Mouse (Mus musculus) MEL (cell line): ENCODE measurements around the gene Fgd2. TPM values are rescaled to one million over a fixed set of nuclear protein-coding genes. Genes with fewer than 3 reads are reported as not detected.

Source experiments
- DNase-seq: peaks from one replicate; pipeline ENCODE4 v3.0.0; 2011; ENCODE audit warnings: low read depth, low spot score
- H3K27ac ChIP-seq: 2 replicates; pipeline ENCODE4 v1.5.1; 2012; ENCODE audit warnings: low read depth, mild to moderate bottlenecking, control low read depth, low read length, moderate library complexity; ENCODE audit not compliant: control insufficient read depth
- H3K27me3 ChIP-seq, 2 experiments: fragments of 150-350 bp in 1 of 2; sonication (generic) in 1 of 2; 2 replicates each; pipeline ENCODE4 v1.6.1; 2012; ENCODE audit warnings: low read length in 2 of 2, mild to moderate bottlenecking in 2 of 2, improper control_type of control experiment in 1 of 2, moderate library complexity in 1 of 2; ENCODE audit not compliant: insufficient read depth in 2 of 2, control insufficient read depth in 1 of 2
- H3K36me3 ChIP-seq, 2 experiments: 2 replicates each; pipeline ENCODE4 v1.6.1; 2012 to 2014; ENCODE audit warnings: low read length in 2 of 2, improper control_type of control experiment in 1 of 2, inconsistent platforms in 1 of 2, mild to moderate bottlenecking in 1 of 2; ENCODE audit not compliant: insufficient read depth in 2 of 2, control insufficient read depth in 1 of 2
- H3K4me1 ChIP-seq, 2 experiments: fragments of 150-350 bp in 1 of 2; sonication (generic) in 1 of 2; 2 replicates each; pipeline ENCODE4 v1.6.1; 2012; ENCODE audit warnings: low read length in 2 of 2, improper control_type of control experiment in 1 of 2, mild to moderate bottlenecking in 1 of 2; ENCODE audit not compliant: insufficient read depth in 2 of 2, control insufficient read depth in 1 of 2
- H3K4me3 ChIP-seq, 2 experiments: fragments of 150-350 bp in 1 of 2; sonication (generic) in 1 of 2; 2 replicates each; pipeline ENCODE4 v1.5.1; 2012; ENCODE audit warnings: low read depth in 2 of 2, low read length in 2 of 2, mild to moderate bottlenecking in 2 of 2, moderate library complexity in 2 of 2, control low read depth in 1 of 2, improper control_type of control experiment in 1 of 2; ENCODE audit not compliant: control insufficient read depth in 1 of 2, insufficient read depth in 1 of 2
- H3K79me2 ChIP-seq: 2 replicates; pipeline ENCODE4 v1.6.1; 2012; ENCODE audit warnings: mild to moderate bottlenecking, low read length, moderate library complexity; ENCODE audit not compliant: control insufficient read depth, poor library complexity, insufficient read depth
- H3K9ac ChIP-seq: 2 replicates; pipeline ENCODE4 v1.6.1; 2012; ENCODE audit warnings: low read depth, mild to moderate bottlenecking, control low read depth, low read length, moderate library complexity; ENCODE audit not compliant: control insufficient read depth, poor library complexity, severe bottlenecking
- H3K9me3 ChIP-seq: fragments of 150-350 bp; sonication (generic); replicated peaks from 2 replicates; pipeline ENCODE4 v1.6.1; 2012; ENCODE audit warnings: mild to moderate bottlenecking, low read length, improper control_type of control experiment, moderate library complexity; ENCODE audit not compliant: insufficient read depth
- BHLHE40 ChIP-seq: IDR thresholded peaks from 2 replicates; pipeline ENCODE4 v1.6.1; 2012; ENCODE audit warnings: low read depth, mild to moderate bottlenecking, inconsistent platforms, low read length, improper control_type of control experiment, borderline replicate concordance
- CHD1 ChIP-seq: IDR thresholded peaks from 2 replicates; pipeline ENCODE4 v1.6.1; 2012; ENCODE audit warnings: low read depth, mild to moderate bottlenecking, inconsistent platforms, low read length, improper control_type of control experiment
- ELF1 ChIP-seq: IDR thresholded peaks from 2 replicates; pipeline ENCODE4 v1.6.1; 2014; ENCODE audit warnings: low read depth, mild to moderate bottlenecking, inconsistent platforms, low read length, improper control_type of control experiment, moderate library complexity
- MAFK ChIP-seq: IDR thresholded peaks from 2 replicates; pipeline ENCODE4 v1.6.1; 2011; ENCODE audit warnings: low read depth, mild to moderate bottlenecking, low read length, improper control_type of control experiment, borderline replicate concordance
- MAX ChIP-seq: IDR thresholded peaks from 2 replicates; pipeline ENCODE4 v1.6.1; 2011; ENCODE audit warnings: low read length, improper control_type of control experiment
- MEF2A ChIP-seq: IDR thresholded peaks from 2 replicates; pipeline ENCODE4 v1.6.1; 2014; ENCODE audit warnings: low read depth, mild to moderate bottlenecking, inconsistent platforms, low read length, improper control_type of control experiment; ENCODE audit not compliant: poor library complexity, insufficient replicate concordance, severe bottlenecking; ENCODE audit errors: extremely low read depth
- MYC ChIP-seq: IDR thresholded peaks from 2 replicates; pipeline ENCODE4 v1.6.1; 2011; ENCODE audit warnings: low read depth, mild to moderate bottlenecking, low read length, improper control_type of control experiment, moderate library complexity
- POLR2AphosphoS2 ChIP-seq: IDR thresholded peaks from 2 replicates; pipeline ENCODE4 v1.6.1; 2011; ENCODE audit warnings: low read length, improper control_type of control experiment
- RAD21 ChIP-seq: IDR thresholded peaks from 2 replicates; pipeline ENCODE4 v1.6.1; 2011; ENCODE audit warnings: mild to moderate bottlenecking, low read depth, low read length, improper control_type of control experiment
- SMC3 ChIP-seq: IDR thresholded peaks from 2 replicates; pipeline ENCODE4 v1.6.1; 2011; ENCODE audit warnings: low read depth, low read length, improper control_type of control experiment
- TBP ChIP-seq: IDR thresholded peaks from 2 replicates; pipeline ENCODE4 v1.8.0; 2011; ENCODE audit warnings: low read depth, low read length, improper control_type of control experiment
- USF1 ChIP-seq: IDR thresholded peaks from 2 replicates; pipeline ENCODE4 v1.6.1; 2014; ENCODE audit warnings: low read depth, mild to moderate bottlenecking, inconsistent platforms, low read length, improper control_type of control experiment, moderate library complexity
- ZKSCAN1 ChIP-seq: IDR thresholded peaks from 2 replicates; pipeline ENCODE4 v1.6.1; 2012; ENCODE audit warnings: low read depth, mild to moderate bottlenecking, inconsistent platforms, low read length, improper control_type of control experiment, moderate library complexity
- ZMIZ1 ChIP-seq: IDR thresholded peaks from 2 replicates; pipeline ENCODE4 v1.6.1; 2012; ENCODE audit warnings: low read depth, mild to moderate bottlenecking, inconsistent platforms, low read length, improper control_type of control experiment, moderate library complexity
- ZNF384 ChIP-seq: IDR thresholded peaks from 2 replicates; pipeline ENCODE4 v1.6.1; 2012; ENCODE audit warnings: low read depth, mild to moderate bottlenecking, inconsistent platforms, low read length, improper control_type of control experiment
- polyA plus RNA-seq, 2 experiments: library from polyadenylated mRNA; stranded (reverse) in 1 of 2; unstranded in 1 of 2; fragments of >175 nt in 1 of 2; fragments of >200 nt in 1 of 2; gene quantifications; 2 replicates each; pipeline versions ENCODE4 v1.2.1 to v1.2.4; 2012; ENCODE audit warnings: low replicate concordance in 2 of 2, low read depth in 1 of 2; ENCODE audit not compliant: insufficient read length in 2 of 2, insufficient read depth in 1 of 2, missing spikeins in 1 of 2
- total RNA-seq: library from RNA; depleted of rRNA; stranded (reverse); fragments of 300-350 nt; gene quantifications from 2 replicates; pipeline ENCODE4 v1.2.3, GENCODE M21; 2012

Fgd2 gene
- total and polyA plus RNA-seq, 3 experiments = 0.23 to 0.39 TPM; not detected in 1

- Histone ChIP-seq H3K4me1 (peaks cover 2 to 18% of the 10 kb centered on the region in 2 experiments; a peak in 3 of 4 replicates), H3K4me3 (no peak overlapping the region), H3K9me3 (no peaks in the 10 kb centered on the region), H3K79me2 (peaks cover 14% of the 10 kb centered on the region), H3K36me3 (peaks cover 0 to 9% of the 10 kb centered on the region in 2 experiments; a peak in 2 of 4 replicates), H3K27me3 (no peaks in the 10 kb centered on the region), H3K27ac (no peak overlapping the region), H3K9ac (no peak overlapping the region)
- no peak for DNase-seq
- TF ChIP-seq POLR2AphosphoS2 = peak; percentile 18; the same call in 1 of the 2 replicates
- TF ChIP-seq MYC = no peak
- TF ChIP-seq RAD21 = no peak
Measured at GRCm38 (mm10) chr17:29342010-29342910, 18.5 kb upstream of the Fgd2 start.

GRCm38 (mm10) chr17:29343241-29343640 is 17.5 kb upstream of the Fgd2 start:
- Histone ChIP-seq H3K79me2 (peaks cover 19% of the 10 kb centered on the region), H3K4me3 (no peak overlapping the region), H3K9me3 (no peaks in the 10 kb centered on the region), H3K9ac (no peak overlapping the region), H3K4me1 (peaks cover 2 to 21% of the 10 kb centered on the region in 2 experiments; a peak in 3 of 4 replicates), H3K36me3 (peaks cover 0 to 9% of the 10 kb centered on the region in 2 experiments; a peak in 2 of 4 replicates), H3K27ac (no peak overlapping the region), H3K27me3 (no peaks in the 10 kb centered on the region)
- peak; percentile 22 for DNase-seq
- TF ChIP-seq ELF1 (no peak), MEF2A (no peak), RAD21 (no peak), TBP (no peak), ZMIZ1 (no peak), ZNF384 (no peak), CHD1 (no peak), SMC3 (no peak), USF1 (no peak), MAFK (no peak), MYC (no peak), BHLHE40 (no peak), ZKSCAN1 (no peak), MAX (no peak)
